Mouse (Mus musculus) layer of hippocampus, adult 2 months (tissue): ENCODE results near the gene Ccdc169. TPM values are rescaled to one million over a fixed set of nuclear protein-coding genes. Genes with fewer than 3 reads are reported as not detected.

ENCODE experiments used
- DNase-seq, 2 experiments: peaks; one replicate each; pipeline ENCODE4 v3.0.0; 2022; ENCODE audit warnings: low spot score in 2 of 2
- H3K27ac ChIP-seq: fragments of 200-600 bp; 2 replicates; pipeline ENCODE4 v1.8.1; 2022
- H3K4me3 ChIP-seq: fragments of 200-600 bp; 2 replicates; pipeline ENCODE4 v1.8.1; 2022; ENCODE audit warnings: mild to moderate bottlenecking
- CTCF ChIP-seq: fragments of 200-600 bp; conservative IDR thresholded peaks from 2 replicates; pipeline ENCODE4 v1.8.1; 2022; ENCODE audit warnings: antibody characterized with exemption, mild to moderate bottlenecking, moderate library complexity
- total RNA-seq, 2 experiments: library from RNA; stranded (reverse); gene quantifications; 2 replicates each; pipeline ENCODE4 v1.2.3; 2021

Gene Ccdc169
- total RNA-seq, 2 experiments from 2014 or later: 0.27 to 0.36 TPM

DNA sequence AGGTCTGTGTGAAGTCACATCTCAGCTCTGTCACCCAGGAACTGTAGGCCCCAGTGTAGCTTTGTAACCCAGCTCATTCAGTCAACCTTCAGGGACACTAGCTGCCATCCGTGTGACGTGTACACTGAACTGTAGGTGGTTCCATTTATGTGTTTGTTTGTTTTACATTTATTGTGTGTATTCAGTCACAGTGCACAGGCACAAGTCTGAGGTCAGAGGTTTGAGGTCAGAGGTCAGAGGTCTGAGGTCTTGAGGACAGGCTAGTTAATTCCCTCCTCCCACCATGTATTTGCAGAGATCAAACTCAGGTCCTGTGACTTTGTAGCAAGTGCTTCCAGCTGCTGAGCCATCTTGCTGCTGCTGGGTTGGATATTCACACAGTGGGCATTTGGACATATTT lies 4.3 kb downstream of the Ccdc169 start:
- DNase-seq: no peak
- no peak for TF ChIP-seq CTCF
- Histone ChIP-seq H3K4me3 (no peak overlapping the region), H3K27ac (no peak overlapping the region)

DNA sequence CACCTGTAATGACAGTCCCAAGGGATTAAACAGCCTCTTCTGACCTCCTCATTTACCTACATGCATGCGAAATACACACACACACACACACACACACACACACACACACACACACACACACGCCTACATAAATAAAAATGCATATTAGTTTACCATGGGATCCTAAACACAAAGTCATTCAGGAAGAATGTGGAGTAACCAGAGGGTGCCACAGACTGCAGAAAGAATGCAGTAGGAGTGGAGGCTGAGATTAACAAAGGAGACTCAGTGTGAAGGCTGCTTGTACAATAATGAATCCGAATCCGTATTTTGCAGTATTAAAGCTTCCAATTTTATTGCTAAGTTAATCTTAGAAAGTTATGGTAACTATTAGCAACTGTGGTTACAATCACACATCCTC lies 7.8 kb downstream of the Ccdc169 start:
- TF ChIP-seq CTCF: no peak
- DNase-seq: no peak
- no peak overlapping the region for H3K27ac ChIP-seq
- no peak overlapping the region for H3K4me3 ChIP-seq

GRCm38 (mm10) chr3:55146441-55146840 lies 9.3 kb downstream of the Ccdc169 start:
- H3K4me3 ChIP-seq: no peak overlapping the region
- DNase-seq: no peak

GRCm38 (mm10) chr3:55147156-55147555 lies 10.0 kb downstream of the Ccdc169 start:
- no peak overlapping the region for H3K27ac ChIP-seq
- DNase-seq: no peak
- TF ChIP-seq CTCF: no peak
- no peak overlapping the region for H3K4me3 ChIP-seq

More at GRCm38 (mm10) chr3:55146441-55146840, 9.3 kb downstream of the Ccdc169 start:
- H3K27ac ChIP-seq: no peak overlapping the region
- no peak for TF ChIP-seq CTCF

GRCm38 (mm10) chr3:55148091-55148490 lies 11.0 kb downstream of the Ccdc169 start:
- no peak for TF ChIP-seq CTCF
- Histone ChIP-seq H3K27ac (no peak overlapping the region), H3K4me3 (no peak overlapping the region)
- no peak for DNase-seq

DNA sequence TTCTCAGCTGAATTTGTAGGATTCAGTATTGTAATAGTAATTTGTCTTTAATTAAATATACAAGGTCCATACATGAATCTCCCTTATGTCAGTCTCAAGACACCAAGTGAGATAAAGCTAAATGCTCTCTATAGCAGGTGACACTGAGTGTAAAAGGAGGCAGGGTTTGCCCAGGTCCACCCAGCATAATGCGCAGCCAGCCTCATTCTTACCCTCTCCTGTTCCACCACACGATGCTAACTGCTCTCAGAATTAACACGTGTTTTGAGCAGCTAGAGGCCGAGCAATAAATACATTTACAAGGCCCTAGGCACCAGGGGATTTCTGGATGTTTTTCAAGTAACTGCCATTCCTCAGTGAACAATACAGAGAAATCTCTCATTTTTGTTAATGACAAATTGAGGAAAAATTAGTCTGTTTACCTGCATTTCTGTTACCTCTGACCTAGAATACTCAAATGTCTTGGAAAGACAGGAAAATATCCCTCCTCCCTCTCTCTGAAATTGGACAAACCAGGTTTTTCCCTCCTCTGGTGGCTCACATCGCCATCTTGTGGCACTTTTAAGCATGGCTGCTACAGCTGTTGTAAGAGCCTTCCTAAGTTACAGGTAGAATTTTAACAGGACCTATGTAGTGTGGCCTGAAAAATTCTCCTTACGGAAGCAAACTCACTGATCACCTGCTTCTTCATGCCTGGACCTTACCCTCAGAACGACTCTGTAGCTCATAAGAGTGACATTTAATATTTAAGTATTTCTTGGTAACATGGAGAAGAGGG lies 14.7 kb downstream of the Ccdc169 start:
- peak; percentile 90 for TF ChIP-seq CTCF
- no peak overlapping the region for H3K27ac ChIP-seq
- H3K4me3 ChIP-seq: no peak overlapping the region
- DNase-seq: peak; percentile 56 to 74

DNA sequence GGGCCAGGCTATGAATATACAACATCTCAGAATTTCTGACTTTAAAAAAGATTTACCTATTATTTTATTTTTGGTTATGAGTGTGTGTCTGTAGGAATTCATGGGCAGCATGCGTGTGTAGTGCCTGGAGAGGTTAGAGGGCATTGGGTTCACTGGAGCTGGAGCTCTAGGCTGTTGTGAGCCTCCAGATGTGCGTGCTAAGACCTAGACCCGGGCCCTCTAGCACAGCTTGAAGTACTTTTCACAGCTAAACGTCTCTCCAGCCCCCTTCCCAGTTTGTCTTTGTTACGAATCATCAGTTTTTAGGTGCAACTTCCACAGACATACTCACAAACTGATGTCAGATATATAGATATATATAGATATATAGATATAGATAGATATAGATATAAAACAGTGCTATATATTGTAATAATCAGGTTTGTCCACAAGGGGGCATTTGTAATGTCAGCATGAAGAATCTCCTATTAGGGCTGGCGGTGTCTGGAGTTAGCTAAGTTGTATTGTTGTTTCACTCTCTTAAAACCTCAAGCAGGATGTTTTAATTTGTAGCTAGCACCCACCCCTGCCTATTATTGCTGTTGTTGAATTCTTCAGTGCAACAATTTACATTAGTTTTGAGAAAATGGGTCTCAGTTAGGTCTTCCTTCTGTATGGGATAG lies 15.7 kb downstream of the Ccdc169 start:
- no peak for DNase-seq
- peak; percentile 75 for TF ChIP-seq CTCF
- no peak overlapping the region for H3K27ac ChIP-seq
- H3K4me3 ChIP-seq: no peak overlapping the region

GRCm38 (mm10) chr3:55154163-55154562 lies 17.0 kb downstream of the Ccdc169 start:
- no peak for DNase-seq
- H3K27ac ChIP-seq: no peak overlapping the region
- TF ChIP-seq CTCF: no peak
- no peak overlapping the region for H3K4me3 ChIP-seq

DNA sequence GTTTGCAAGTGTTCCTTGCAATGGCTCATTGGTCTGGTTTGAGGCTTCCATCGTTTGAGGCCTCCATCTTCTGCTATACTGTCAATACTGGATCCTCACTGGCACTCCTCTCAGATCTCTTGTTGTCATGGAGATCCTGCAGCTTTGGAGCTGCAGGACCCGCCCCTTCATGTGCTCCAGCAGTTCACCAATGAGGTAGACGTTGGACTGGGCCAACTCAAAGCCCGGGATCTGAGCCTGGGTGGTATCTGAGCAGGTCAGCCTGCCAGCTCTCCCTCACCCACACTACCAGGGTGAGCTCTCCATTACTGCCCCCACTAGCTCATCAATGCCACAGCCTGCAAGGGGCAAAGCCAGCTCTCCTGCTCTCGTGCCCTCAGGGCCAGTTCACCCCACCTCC lies 20.3 kb downstream of the Ccdc169 start:
- Histone ChIP-seq H3K27ac (no peak overlapping the region), H3K4me3 (no peak overlapping the region)
- DNase-seq: no peak
- TF ChIP-seq CTCF: no peak

- no peak for TF ChIP-seq CTCF
- Histone ChIP-seq H3K4me3 (no peak overlapping the region), H3K27ac (no peak overlapping the region)
- no peak for DNase-seq
Observed at GRCm38 (mm10) chr3:55161144-55161543, 24.0 kb downstream of the Ccdc169 start.

GRCm38 (mm10) chr3:55163510-55163909 lies 26.4 kb downstream of the Ccdc169 start:
- no peak overlapping the region for H3K27ac ChIP-seq
- TF ChIP-seq CTCF: no peak
- no peak overlapping the region for H3K4me3 ChIP-seq
- no peak for DNase-seq

- DNase-seq: no peak
- Histone ChIP-seq H3K27ac (no peak overlapping the region), H3K4me3 (no peak overlapping the region)
- TF ChIP-seq CTCF: peak; percentile 17; the same call in 1 of the 2 replicates
Observed at GRCm38 (mm10) chr3:55172478-55172877, 35.3 kb downstream of the Ccdc169 start.

DNA sequence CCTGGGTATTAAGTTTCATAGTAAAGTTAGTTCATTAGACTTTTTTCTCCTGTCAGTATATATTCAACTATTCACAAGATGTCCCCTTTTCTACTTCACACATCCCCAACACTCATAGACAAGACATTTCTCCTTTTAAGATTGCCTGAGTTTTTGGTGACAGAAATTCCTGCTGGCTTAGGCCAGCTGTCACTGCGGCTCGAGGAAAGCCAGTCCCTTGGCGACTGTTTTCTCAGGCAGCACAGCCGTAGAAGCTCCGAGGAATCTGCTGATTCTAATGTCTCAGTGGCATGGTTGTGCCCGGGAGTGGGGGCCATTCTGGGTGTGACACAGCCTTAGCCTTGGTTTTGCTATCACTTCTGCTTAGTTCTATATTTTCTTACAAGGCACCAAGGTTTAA lies 40.1 kb downstream of the Ccdc169 start:
- Histone ChIP-seq H3K27ac (no peak overlapping the region), H3K4me3 (no peak overlapping the region)
- DNase-seq: no peak
- TF ChIP-seq CTCF: no peak

- TF ChIP-seq CTCF: no peak
- Histone ChIP-seq H3K4me3 (no peak within 1 kb of the TSS), H3K27ac (no peak within 1 kb of the TSS)
- no peak for DNase-seq
Observed at GRCm38 (mm10) chr3:55181766-55182165, 44.6 kb downstream of the Ccdc169 start, which contains the start of gene Sohlh2. Gene Sohlh2 (plus strand): TSS chr3:55182028.
